Comparison of ENCODE assay signal across 35 mouse cellular contexts in the genomic region with DNA sequence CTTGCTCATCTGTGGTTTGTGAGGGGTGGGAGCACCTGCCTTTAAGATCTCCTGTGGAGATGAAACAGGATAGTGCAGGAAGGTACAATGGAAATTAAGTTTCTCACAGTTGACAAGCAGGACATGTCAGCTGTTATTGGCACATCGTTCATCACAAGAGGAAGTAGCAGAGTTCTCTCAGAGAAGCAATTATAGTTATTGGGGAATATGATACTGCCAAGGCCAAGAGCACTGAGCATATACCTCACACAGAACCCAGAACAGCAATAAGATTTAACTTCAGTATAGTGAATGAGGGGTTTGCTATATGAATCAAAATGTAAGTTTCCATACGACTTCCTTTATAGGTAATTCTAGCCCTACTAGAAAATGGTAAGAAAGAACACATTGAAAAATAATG.
"Had no signal": no experiment of that assay in that cellular context is flagged by ENCODE, and none has a peak within 500 bp of the region (broad histone marks: within the 10 kb centered on the region; RNA-seq: fewer than 3 reads in every experiment).

No protein-coding gene starts in this region.

- H3K4me3 ChIP-seq: heart, adult 2 months; heart, embryonic 10.5 days; heart, embryonic 12.5 days; heart, embryonic 13.5 days; heart, embryonic 15.5 days; hindbrain, embryonic 10.5 days; hindbrain, embryonic 12.5 days; hindbrain, embryonic 13.5 days; hindbrain, embryonic 15.5 days; intestine, embryonic 15.5 days; kidney, embryonic 15.5 days; layer of hippocampus, adult 2 months had no signal

- H3K36me3 ChIP-seq: heart, embryonic 10.5 days; heart, embryonic 12.5 days; heart, embryonic 13.5 days; heart, embryonic 15.5 days; hindbrain, embryonic 10.5 days; hindbrain, embryonic 12.5 days; hindbrain, embryonic 13.5 days; hindbrain, embryonic 15.5 days; intestine, embryonic 15.5 days; kidney, embryonic 15.5 days had no signal

- ATAC-seq: hindbrain, embryonic 16.5 days; hindbrain, postnatal 0 days; inflammation-experienced regulatory T-cells, adult 6 months; intestine, embryonic 15.5 days; intestine, embryonic 16.5 days; intestine, postnatal 0 days had no signal

- H3K27me3 ChIP-seq: heart, embryonic 12.5 days; heart, embryonic 13.5 days; heart, embryonic 15.5 days; hindbrain, embryonic 12.5 days; hindbrain, embryonic 13.5 days; hindbrain, embryonic 15.5 days; intestine, embryonic 15.5 days; kidney, embryonic 15.5 days had no signal

- DNase-seq: heart, adult 2 months; heart, postnatal 10 days; heart, postnatal 14 days; heart, postnatal 36 days; heart, postnatal 4 days; kidney, adult 11 months; kidney, adult 18-20 months; kidney, adult 2 months; kidney, adult 8-10 months; kidney, adult 9 months; kidney, postnatal 10 days; kidney, postnatal 14 days; kidney, postnatal 25 days; kidney, postnatal 36 days; kidney, postnatal 4 days; layer of hippocampus, adult 9-11 months had no signal

- H3K9me3 ChIP-seq: heart, embryonic 10.5 days; heart, embryonic 12.5 days; heart, embryonic 13.5 days; heart, embryonic 15.5 days; hindbrain, embryonic 10.5 days; hindbrain, embryonic 12.5 days; hindbrain, embryonic 13.5 days; hindbrain, embryonic 15.5 days; intestine, embryonic 15.5 days; kidney, embryonic 15.5 days had no signal

- H3K9ac ChIP-seq: heart, embryonic 12.5 days; heart, embryonic 13.5 days; heart, embryonic 15.5 days; hindbrain, embryonic 12.5 days; hindbrain, embryonic 13.5 days; hindbrain, embryonic 14.5 days; hindbrain, embryonic 15.5 days; intestine, embryonic 15.5 days; kidney, embryonic 15.5 days had no signal

- H3K27ac ChIP-seq: heart, adult 2 months; heart, embryonic 10.5 days; heart, embryonic 13.5 days; heart, embryonic 15.5 days; hindbrain, embryonic 10.5 days; hindbrain, embryonic 12.5 days; hindbrain, embryonic 13.5 days; hindbrain, embryonic 14.5 days; hindbrain, embryonic 15.5 days; hindbrain, postnatal 0 days; intestine, embryonic 15.5 days; kidney, embryonic 15.5 days; kidney, postnatal 0 days; layer of hippocampus, adult 2 months had no signal

- H3K4me1 ChIP-seq: heart, embryonic 10.5 days; heart, embryonic 12.5 days; heart, embryonic 13.5 days; heart, embryonic 15.5 days; hindbrain, embryonic 10.5 days; hindbrain, embryonic 12.5 days; hindbrain, embryonic 13.5 days; hindbrain, embryonic 15.5 days; intestine, embryonic 15.5 days; kidney, embryonic 15.5 days had no signal

- H3K4me2 ChIP-seq: heart, embryonic 11.5 days; heart, embryonic 12.5 days; heart, embryonic 13.5 days; heart, embryonic 15.5 days; hindbrain, embryonic 12.5 days; hindbrain, embryonic 13.5 days; hindbrain, embryonic 14.5 days; hindbrain, embryonic 15.5 days; intestine, embryonic 15.5 days; kidney, embryonic 15.5 days had no signal
